Mouse (Mus musculus) liver, embryonic 14.5 days (tissue): ENCODE results near the gene Ccdc169. TPM values are rescaled to one million over a fixed set of nuclear protein-coding genes. Genes with fewer than 3 reads are reported as not detected.
A peak's percentile ranks its signal among the peaks of the same experiment; 100 is the strongest.

ENCODE experiments used
- ATAC-seq: fragments of 200-750 bp; cut with Nextera tagmentation; 2 replicates; pipeline ENCODE4 v1.8.0; 2017; ENCODE audit warnings: moderate number of reproducible peaks, mild to moderate bottlenecking, moderate library complexity; ENCODE audit not compliant: insufficient read depth
- DNase-seq, 3 experiments: peaks; one replicate each; pipeline ENCODE4 v3.0.0-alpha.2; 2012 to 2013; ENCODE audit warnings: low read depth in 3 of 3, low spot score in 3 of 3
- H3K27ac ChIP-seq: fragments of 300-500 bp; sonication (generic); 2 replicates; pipeline ENCODE4 v1.5.1; 2014; ENCODE audit warnings: moderate library complexity, mild to moderate bottlenecking, control low read depth, inconsistent platforms
- H3K27me3 ChIP-seq: fragments of 300-500 bp; sonication (generic); 2 replicates; pipeline ENCODE4 v1.6.1; 2014; ENCODE audit warnings: mild to moderate bottlenecking, low read length, moderate library complexity; ENCODE audit not compliant: control insufficient read depth, insufficient read depth
- H3K36me3 ChIP-seq: fragments of 300-500 bp; sonication (generic); replicated peaks from 2 replicates; pipeline ENCODE4 v1.6.1; 2014; ENCODE audit warnings: low read depth; ENCODE audit not compliant: control insufficient read depth, insufficient read depth
- H3K4me1 ChIP-seq, 2 experiments: fragments of 200-500 bp in 1 of 2; fragments of 300-500 bp in 1 of 2; sonication (generic) in 1 of 2; replicated peaks; 2 replicates each; pipeline ENCODE4 v1.6.1; 2012 to 2014; ENCODE audit warnings: antibody characterized with exemption in 1 of 2, inconsistent platforms in 1 of 2, low read length in 1 of 2; ENCODE audit not compliant: control insufficient read depth in 2 of 2, insufficient read depth in 2 of 2
- H3K4me2 ChIP-seq: fragments of 300-500 bp; sonication (generic); 2 replicates; pipeline ENCODE4 v1.6.1; 2014; ENCODE audit warnings: low read depth, mild to moderate bottlenecking, control low read depth, moderate library complexity
- H3K4me3 ChIP-seq, 2 experiments: fragments of 200-500 bp in 1 of 2; fragments of 300-500 bp in 1 of 2; sonication (generic) in 1 of 2; 2 replicates each; pipeline ENCODE4 v1.5.1; 2012 to 2014; ENCODE audit warnings: low read depth in 2 of 2, low read length in 2 of 2, mild to moderate bottlenecking in 2 of 2, control low read depth in 1 of 2, inconsistent platforms in 1 of 2, moderate library complexity in 1 of 2; ENCODE audit not compliant: insufficient read depth in 1 of 2
- H3K9ac ChIP-seq: fragments of 300-500 bp; sonication (generic); replicated peaks from 2 replicates; pipeline ENCODE4 v1.6.1; 2014; ENCODE audit warnings: mild to moderate bottlenecking, control low read depth, moderate library complexity
- H3K9me3 ChIP-seq: fragments of 300-500 bp; sonication (generic); 2 replicates; pipeline ENCODE4 v1.6.1; 2016; ENCODE audit warnings: low read length, mixed read lengths; ENCODE audit not compliant: control insufficient read depth
- CTCF ChIP-seq: IDR thresholded peaks from 2 replicates; pipeline ENCODE4 v1.5.1; 2016; ENCODE audit warnings: antibody characterized with exemption, low read depth, control low read depth
- EP300 ChIP-seq: IDR thresholded peaks from 2 replicates; pipeline ENCODE4 v1.6.1; 2016; ENCODE audit warnings: antibody characterized with exemption, low read depth
- WGBS: fragments of 180-500 bp; shearing (Covaris S2); extraction: QIAGEN DNeasy Blood & Tissue Kit; methylation state at CpG from one replicate; pipeline ENCODE4 v1.1.7; 2014; ENCODE audit not compliant: insufficient replicate concordance; 5-methylcytosine and 5-hydroxymethylcytosine counted together
- polyA plus RNA-seq, 2 experiments: library from polyadenylated mRNA; depleted of rRNA in 1 of 2; stranded (reverse) in 1 of 2; unstranded in 1 of 2; fragments of >200 nt; fragmentation: Nextera tagmentation in 1 of 2; extraction: Ambion mirVana in 1 of 2; gene quantifications; 2 replicates each; pipeline versions ENCODE4 v1.2.1 to v1.2.3; 2012 to 2014

The Ccdc169 gene
- polyA plus RNA-seq, 2 experiments: not detected

DNA sequence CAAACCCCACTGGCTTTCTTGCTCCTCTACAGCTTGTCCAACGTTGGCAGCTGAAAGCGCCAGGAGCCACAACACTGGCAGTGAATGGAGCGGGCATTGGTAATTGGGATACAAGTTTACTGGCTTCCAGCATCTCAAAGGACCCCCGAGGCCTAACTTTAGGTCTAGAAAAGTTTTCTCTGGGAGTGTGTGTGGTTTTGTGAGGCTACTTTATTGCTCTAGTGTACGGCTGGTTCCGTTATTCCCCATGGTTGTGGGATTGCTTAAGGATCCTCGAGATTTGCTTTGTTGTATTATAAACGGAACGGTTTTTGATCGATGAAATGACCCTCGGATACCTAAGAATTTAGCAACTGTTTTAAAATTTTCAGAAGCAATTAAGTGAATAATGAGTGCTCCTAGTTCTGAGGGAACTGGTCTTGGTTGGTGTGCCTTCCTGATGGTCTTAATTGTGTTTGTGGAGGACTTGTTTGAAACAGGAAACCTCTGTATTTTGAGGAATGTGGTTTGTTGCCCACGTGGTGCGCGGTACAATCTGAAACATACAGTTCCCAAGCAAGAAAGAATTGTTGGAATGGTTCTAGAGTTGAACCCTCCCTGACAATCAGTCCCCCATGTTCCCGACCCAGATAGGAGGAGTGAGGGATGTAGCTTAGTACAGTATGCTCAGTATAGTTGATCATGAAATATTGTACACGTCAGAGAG, 24.3 kb upstream of the Ccdc169 start:
- peak overlapping the region; percentile 80 for H3K9ac ChIP-seq
- no peaks in the 10 kb centered on the region for H3K9me3 ChIP-seq
- no peaks in the 10 kb centered on the region; the same call in none of the 2 replicates for H3K36me3 ChIP-seq
- peak overlapping the region; percentile 68 for H3K4me2 ChIP-seq
- TF ChIP-seq EP300 (no peak), CTCF (no peak)
- DNase-seq: no peak
- no peak for ATAC-seq
- H3K27ac ChIP-seq: no peak overlapping the region
- H3K4me1 ChIP-seq: peaks cover 4 to 15% of the 10 kb centered on the region in 2 experiments; a peak in 3 of 4 replicates
- 26% methylated on average over 16 of the region's 16 CpGs for WGBS
- H3K27me3 ChIP-seq: no peaks in the 10 kb centered on the region
- H3K4me3 ChIP-seq: peak overlapping the region; percentile 78 to 79

DNA sequence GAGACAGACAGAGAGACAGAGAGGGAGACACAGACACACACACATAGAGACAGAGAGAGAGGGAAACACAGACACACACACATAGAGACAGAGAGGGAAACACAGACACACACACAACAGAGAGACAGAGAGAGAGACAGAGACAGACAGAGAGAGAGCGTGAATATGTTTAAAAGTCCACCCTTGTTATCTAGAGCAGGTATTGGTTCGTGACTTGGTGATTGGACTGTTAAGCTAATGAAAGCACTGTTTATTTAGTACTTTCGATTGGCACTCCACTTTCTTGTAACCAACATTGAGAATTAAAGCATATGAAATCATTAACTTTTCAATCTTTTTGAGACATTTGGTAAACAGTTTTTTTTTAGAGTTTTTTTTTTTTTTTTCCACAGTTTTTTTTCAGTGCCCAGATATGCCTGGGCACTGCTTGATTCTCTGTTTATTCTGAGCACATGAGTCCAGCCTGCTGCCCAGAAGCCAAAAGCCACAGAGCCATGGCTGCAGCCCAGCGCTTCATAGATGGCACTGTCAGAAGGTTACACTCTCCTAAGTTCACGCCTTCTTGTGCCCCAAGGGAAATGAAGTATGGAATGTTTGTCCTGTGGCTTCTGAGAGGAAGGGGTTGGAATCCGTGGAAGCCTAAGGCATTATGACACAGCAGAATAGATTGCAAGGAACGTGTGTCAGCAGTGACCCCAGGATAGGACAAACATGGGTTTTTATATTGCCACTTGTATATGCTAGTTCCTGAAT, 22.6 kb upstream of the Ccdc169 start:
- TF ChIP-seq CTCF (no peak), EP300 (no peak)
- Histone ChIP-seq H3K4me2 (no peak overlapping the region), H3K9me3 (no peaks in the 10 kb centered on the region), H3K4me3 (no peak overlapping the region), H3K27me3 (no peaks in the 10 kb centered on the region), H3K9ac (no peak overlapping the region), H3K4me1 (peaks cover 4 to 15% of the 10 kb centered on the region in 2 experiments; a peak in 3 of 4 replicates), H3K27ac (no peak overlapping the region), H3K36me3 (no peaks in the 10 kb centered on the region; the same call in none of the 2 replicates)
- no peak for ATAC-seq
- WGBS: 45% methylated on average over 7 of the region's 7 CpGs
- no peak for DNase-seq

DNA sequence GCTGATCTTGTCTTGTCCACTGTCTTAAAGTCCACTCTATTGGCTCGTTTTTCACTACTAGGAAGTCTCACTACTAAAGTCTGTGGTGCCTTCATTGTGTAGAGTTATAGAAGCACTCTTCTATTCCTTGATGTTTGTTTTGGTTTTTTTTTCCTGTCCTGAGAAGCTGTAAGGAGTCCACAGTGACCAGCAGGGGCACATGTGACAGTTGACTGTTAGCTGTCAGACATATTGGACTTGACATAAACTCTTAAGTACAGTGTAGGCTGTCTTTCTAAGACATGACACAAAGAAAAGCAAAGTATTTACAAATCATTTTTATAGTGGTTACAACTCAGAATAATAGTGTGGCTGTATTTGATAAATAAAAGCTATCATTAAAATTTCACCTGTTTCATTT, 22.1 kb upstream of the Ccdc169 start:
- Histone ChIP-seq H3K36me3 (no peaks in the 10 kb centered on the region; the same call in none of the 2 replicates), H3K9me3 (no peaks in the 10 kb centered on the region), H3K4me3 (no peak overlapping the region), H3K27ac (no peak overlapping the region), H3K9ac (no peak overlapping the region), H3K4me2 (no peak overlapping the region), H3K4me1 (peaks cover 4 to 15% of the 10 kb centered on the region in 2 experiments; a peak in 3 of 4 replicates), H3K27me3 (no peaks in the 10 kb centered on the region)
- no peak for TF ChIP-seq EP300
- no peak for TF ChIP-seq CTCF
- no peak for ATAC-seq
- no peak for DNase-seq
- 37% methylated on average over 1 of the region's 1 CpGs for WGBS

DNA sequence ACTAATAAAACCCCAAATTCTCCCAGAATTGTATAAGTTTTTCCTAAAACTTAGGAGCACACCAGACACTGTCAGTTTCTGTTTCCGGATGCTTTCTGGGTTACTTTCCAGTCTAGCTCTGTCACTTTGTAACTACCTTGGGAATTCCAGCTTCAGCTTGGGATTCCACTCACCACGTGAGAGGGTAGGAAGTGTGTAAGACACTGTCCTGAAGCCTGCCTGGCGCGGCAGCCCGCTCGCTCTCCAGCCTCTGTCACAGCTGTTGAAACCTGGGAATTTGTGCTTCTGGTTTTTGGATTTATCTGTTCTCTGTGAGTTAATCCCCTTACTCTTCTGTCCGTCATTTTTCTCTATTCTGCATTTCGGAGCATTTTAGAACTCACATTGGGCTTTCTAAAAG, 21.1 kb upstream of the Ccdc169 start:
- no peak overlapping the region for H3K4me2 ChIP-seq
- 80% methylated on average over 8 of the region's 8 CpGs for WGBS
- ATAC-seq: no peak

DNA sequence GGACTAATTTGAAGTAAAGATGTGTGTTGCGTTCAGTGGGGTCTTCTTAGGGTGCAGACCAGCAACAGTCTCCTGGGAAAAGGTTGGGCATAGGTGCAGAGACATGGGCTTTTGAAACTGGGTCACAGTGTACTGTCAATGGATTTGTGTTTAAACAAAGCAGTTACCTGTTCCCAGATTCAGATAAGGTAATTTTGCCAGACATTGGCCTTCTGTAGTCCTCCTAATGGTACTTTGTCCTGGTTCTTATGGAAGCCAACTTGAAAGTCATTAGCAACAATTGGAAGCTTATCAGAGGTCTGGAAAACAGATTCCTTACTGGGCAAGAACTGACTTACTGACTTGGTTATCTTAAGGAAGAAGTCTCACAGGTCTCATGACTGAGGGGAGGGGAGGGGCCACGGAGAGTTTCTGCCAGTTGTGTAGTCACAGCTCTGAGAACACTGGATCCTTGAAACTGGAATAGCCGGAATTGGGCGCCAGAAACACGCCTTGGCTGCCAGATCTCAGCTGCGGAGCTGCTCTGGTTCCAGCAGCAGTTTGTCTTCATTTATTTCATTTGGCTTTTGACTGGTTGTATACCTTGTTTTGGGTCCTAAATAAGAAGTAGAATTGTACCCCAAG, 17.8 kb upstream of the Ccdc169 start:
- ATAC-seq (no peak), DNase-seq (no peak)
- 83% methylated on average over 6 of the region's 6 CpGs for WGBS

More for the DNA sequence above, 21.1 kb upstream of the Ccdc169 start:
- TF ChIP-seq CTCF (no peak), EP300 (no peak)
- Histone ChIP-seq H3K4me1 (peaks cover 4 to 15% of the 10 kb centered on the region in 2 experiments; a peak in 3 of 4 replicates), H3K9ac (no peak overlapping the region), H3K27ac (no peak overlapping the region), H3K4me3 (no peak overlapping the region), H3K9me3 (no peaks in the 10 kb centered on the region), H3K36me3 (no peaks in the 10 kb centered on the region; the same call in none of the 2 replicates), H3K27me3 (no peaks in the 10 kb centered on the region)
- no peak for DNase-seq

More for the DNA sequence above, 17.8 kb upstream of the Ccdc169 start:
- no peak overlapping the region for H3K4me2 ChIP-seq
- no peak overlapping the region for H3K9ac ChIP-seq
- no peaks in the 10 kb centered on the region for H3K27me3 ChIP-seq
- TF ChIP-seq EP300 (no peak), CTCF (no peak)
- H3K27ac ChIP-seq: no peak overlapping the region
- peaks cover 0 to 4% of the 10 kb centered on the region in 2 experiments; a peak in 2 of 4 replicates for H3K4me1 ChIP-seq
- H3K4me3 ChIP-seq: no peak overlapping the region
- no peaks in the 10 kb centered on the region for H3K9me3 ChIP-seq
- no peaks in the 10 kb centered on the region; the same call in none of the 2 replicates for H3K36me3 ChIP-seq
